Mouse (Mus musculus) naive thymus-derived CD4-positive, alpha-beta T cell, adult 2 months (primary cell): Measurements from ENCODE around the gene Trdmt1.
A peak's percentile ranks its signal among the peaks of the same experiment; 100 is the strongest.

Source experiments
- DNase-seq: peaks from one replicate; pipeline ENCODE4 v3.0.0-alpha.2; 2011; ENCODE audit warnings: low read depth

Trdmt1 gene

GRCm38 (mm10) chr2:13557145-13558030, 12.9 kb upstream of the Trdmt1 start:
- DNase-seq, result peak; percentile 67

- no peak for DNase-seq
Measured at GRCm38 (mm10) chr2:13556239-13556638, 11.8 kb upstream of the Trdmt1 start.

GRCm38 (mm10) chr2:13553966-13554365, 9.5 kb upstream of the Trdmt1 start:
- no peak for DNase-seq

GRCm38 (mm10) chr2:13548749-13549148, 4.3 kb upstream of the Trdmt1 start:
- no peak for DNase-seq

GRCm38 (mm10) chr2:13543519-13544124, 846 bp downstream of the Trdmt1 start:
- DNase-seq, result no peak

GRCm38 (mm10) chr2:13539860-13540259, 4.6 kb downstream of the Trdmt1 start:
- no peak for DNase-seq

GRCm38 (mm10) chr2:13538704-13539377, 5.6 kb downstream of the Trdmt1 start:
- DNase-seq, result peak; percentile 43

- no peak for DNase-seq
Measured at GRCm38 (mm10) chr2:13538258-13538657, 6.2 kb downstream of the Trdmt1 start.

- peak; percentile 79 for DNase-seq
Measured at GRCm38 (mm10) chr2:13537733-13538132, 6.7 kb downstream of the Trdmt1 start.

- DNase-seq, result peak; percentile 28
Measured at GRCm38 (mm10) chr2:13536747-13537146, 7.7 kb downstream of the Trdmt1 start.

- DNase-seq, result no peak
Measured at GRCm38 (mm10) chr2:13530639-13531038, 13.8 kb downstream of the Trdmt1 start.

GRCm38 (mm10) chr2:13529253-13529933, 15.1 kb downstream of the Trdmt1 start:
- no peak for DNase-seq

GRCm38 (mm10) chr2:13527531-13527930, 16.9 kb downstream of the Trdmt1 start:
- no peak for DNase-seq

GRCm38 (mm10) chr2:13527125-13527524, 17.3 kb downstream of the Trdmt1 start:
- no peak for DNase-seq

GRCm38 (mm10) chr2:13526205-13526604, 18.3 kb downstream of the Trdmt1 start:
- DNase-seq, result no peak

- DNase-seq, result no peak
Measured at GRCm38 (mm10) chr2:13523540-13524456, 20.7 kb downstream of the Trdmt1 start.

- no peak for DNase-seq
Measured at GRCm38 (mm10) chr2:13522106-13522505, 22.4 kb downstream of the Trdmt1 start.

GRCm38 (mm10) chr2:13514949-13515348, 29.5 kb downstream of the Trdmt1 start:
- no peak for DNase-seq

GRCm38 (mm10) chr2:13502717-13503116, 41.8 kb downstream of the Trdmt1 start:
- no peak for DNase-seq

GRCm38 (mm10) chr2:13501553-13501952, 42.9 kb downstream of the Trdmt1 start:
- no peak for DNase-seq
